Mouse (Mus musculus): Measurements from ENCODE around the gene Gtf2h2.

DNA sequence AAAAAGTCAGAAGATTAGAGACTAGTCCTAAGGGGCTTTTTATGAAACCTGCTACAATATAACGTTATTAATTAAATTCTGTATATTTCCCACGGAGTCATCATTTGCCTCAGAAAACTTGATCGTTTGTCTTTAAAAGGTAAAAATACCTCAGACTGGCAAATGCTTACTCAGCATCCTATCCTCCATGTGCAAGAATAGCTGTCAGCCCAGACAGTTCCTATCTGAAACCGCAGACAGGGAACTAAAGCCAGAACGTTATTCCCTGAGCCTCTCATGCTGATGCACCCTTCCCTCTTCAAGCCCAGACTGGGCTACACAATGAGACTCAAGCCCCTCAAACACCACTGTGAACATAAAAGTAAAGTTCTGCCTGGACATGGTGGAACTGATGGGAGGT, 2.0 kb downstream of the Gtf2h2 start:
- TF ChIP-seq CTCF (IDR thresholded peaks at IDR 0.05; ENCODE audit: borderline replicate concordance, extremely low read depth, insufficient read depth, insufficient read length) (no peak), POLR2A (IDR thresholded peaks at IDR 0.05; ENCODE audit: borderline replicate concordance, extremely low read depth, insufficient read depth, insufficient read length, poor library complexity, severe bottlenecking) (no peak)

Data from brain, embryonic 14.5 days (tissue).